Mouse (Mus musculus) liver, postnatal 0 days (tissue): Measurements from ENCODE around the gene Ehd2.

Experiments
- CTCF ChIP-seq: sonication (generic); IDR thresholded peaks from 2 replicates; pipeline ENCODE4 v1.5.1; 2016; ENCODE audit warnings: antibody characterized with exemption, low read depth
- EP300 ChIP-seq: IDR thresholded peaks from 2 replicates; pipeline ENCODE4 v1.6.1; 2016; ENCODE audit warnings: antibody characterized with exemption, low read depth, mild to moderate bottlenecking

DNA sequence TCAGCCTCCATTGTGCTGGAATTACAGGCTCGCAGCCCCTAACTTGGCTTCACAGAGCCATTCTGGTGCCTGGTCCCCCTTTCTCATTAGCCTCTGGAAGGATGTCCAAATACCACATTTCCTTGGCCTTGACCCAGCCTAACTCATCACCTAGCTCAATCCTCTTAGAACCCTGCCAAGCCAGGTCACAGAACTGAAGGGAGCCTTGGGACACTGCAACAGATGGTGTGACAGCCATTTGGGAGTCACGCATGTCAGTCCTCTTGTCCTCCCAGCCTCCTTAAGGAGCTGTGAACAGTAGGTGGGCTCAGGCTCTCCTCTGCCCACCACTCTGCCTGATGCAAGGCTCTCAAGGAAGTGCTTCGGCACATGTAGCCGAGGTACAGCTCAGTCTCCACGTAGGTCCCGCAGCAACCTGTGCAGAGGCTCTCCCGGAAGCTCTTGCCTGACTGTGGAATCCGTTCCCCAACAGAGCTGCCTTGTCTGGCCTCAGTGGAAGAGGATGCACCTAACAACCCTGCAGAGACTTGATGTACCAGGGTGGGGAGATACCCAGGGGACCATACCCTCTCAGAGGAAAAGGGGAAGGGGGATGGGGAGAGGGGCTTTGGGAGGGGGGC is 59.3 kb downstream of the Ehd2 start:
- no peak for TF ChIP-seq CTCF
- no peak for TF ChIP-seq EP300
